Mouse (Mus musculus) lung, postnatal 4 days (tissue): ENCODE data around the gene Stub1.

Experiments
- DNase-seq, 2 experiments: peaks; one replicate each; pipeline ENCODE4 v3.0.0; 2021

Gene Stub1

GRCm38 (mm10) chr17:25835816-25836215 lies 2.6 kb upstream of the Stub1 start:
- no peak for DNase-seq

GRCm38 (mm10) chr17:25835301-25835700 lies 2.1 kb upstream of the Stub1 start:
- DNase-seq: no peak

GRCm38 (mm10) chr17:25834595-25835222 lies 1.5 kb upstream of the Stub1 start:
- no peak for DNase-seq

DNA sequence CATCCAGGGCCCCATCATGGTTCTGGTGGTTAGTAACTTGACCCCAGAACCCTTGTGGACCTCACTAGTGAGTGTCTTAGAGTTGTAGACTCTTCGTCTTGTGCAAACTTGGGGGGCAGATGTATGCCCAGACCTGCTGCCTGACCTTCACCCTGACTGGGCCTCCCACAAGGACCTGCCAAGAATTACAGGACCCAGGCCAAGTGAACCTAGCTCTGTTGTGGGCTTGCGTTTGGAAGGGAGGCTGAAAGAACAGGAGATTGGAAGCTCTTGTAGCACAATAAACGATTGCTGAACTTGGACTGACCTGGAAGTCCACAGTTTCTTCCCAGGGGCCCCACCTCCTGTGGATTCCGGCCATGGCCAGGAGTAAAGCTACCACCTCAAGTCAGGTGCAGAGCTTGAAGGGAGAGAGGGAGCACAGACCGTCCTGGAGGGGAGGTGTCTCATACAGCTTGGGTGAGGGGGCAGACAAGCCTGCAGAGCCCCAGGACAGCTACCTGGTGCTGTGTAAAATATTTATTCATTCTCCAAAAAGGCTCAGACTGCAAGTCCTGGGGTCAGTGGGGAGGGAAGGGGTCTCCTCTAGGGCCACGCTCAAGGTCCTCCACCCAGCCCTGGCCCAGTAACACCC lies 874 bp upstream of the Stub1 start:
- DNase-seq: no peak

GRCm38 (mm10) chr17:25832436-25833290 lies 541 bp downstream of the Stub1 start:
- peak; percentile 100 for DNase-seq

GRCm38 (mm10) chr17:25831451-25832281 lies 1.5 kb downstream of the Stub1 start:
- peak in 1 of 2 experiments; percentile 53 for DNase-seq

GRCm38 (mm10) chr17:25830806-25831431 lies 2.3 kb downstream of the Stub1 start:
- no peak for DNase-seq

GRCm38 (mm10) chr17:25830200-25830753 lies 2.9 kb downstream of the Stub1 start:
- no peak for DNase-seq

GRCm38 (mm10) chr17:25829558-25830017 lies 3.6 kb downstream of the Stub1 start:
- no peak for DNase-seq

DNA sequence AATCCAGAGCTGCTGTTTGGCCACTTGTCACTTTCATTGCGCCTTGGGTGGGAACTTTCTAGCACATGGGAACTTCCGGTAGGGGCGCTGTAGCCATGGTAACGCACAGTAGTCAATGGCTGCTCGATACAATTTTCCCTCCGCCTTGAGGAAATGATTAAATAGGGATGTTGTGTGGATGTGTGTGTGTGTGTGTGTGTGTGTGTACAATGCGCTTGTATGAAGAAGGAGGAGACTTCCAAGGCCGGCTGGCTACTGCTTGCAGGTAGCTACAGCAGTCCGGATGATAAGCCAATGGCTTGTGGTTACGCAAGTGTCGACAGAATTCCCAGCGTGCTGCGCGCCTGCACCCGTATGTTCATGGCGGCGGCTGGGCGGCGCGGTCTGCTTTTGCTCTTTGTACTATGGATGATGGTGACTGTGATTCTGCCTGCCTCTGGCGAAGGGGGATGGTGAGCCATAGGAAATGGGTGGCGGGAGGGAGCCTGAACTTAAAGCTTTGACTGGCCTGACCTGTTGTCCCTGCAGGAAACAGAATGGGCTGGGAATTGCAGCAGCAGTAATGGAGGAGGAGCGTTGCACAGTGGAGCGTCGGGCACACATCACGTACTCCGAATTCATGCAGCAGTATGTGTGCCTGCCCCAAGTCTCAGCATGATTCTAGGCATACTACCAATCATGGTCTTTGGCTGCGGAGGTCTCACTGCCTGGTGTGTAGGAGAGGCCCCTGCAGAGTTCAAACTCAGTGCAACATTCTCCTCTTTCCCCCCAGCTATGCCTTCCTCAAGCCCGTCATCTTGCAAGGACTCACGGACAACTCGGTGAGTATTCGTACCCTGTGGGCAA lies 4.3 kb downstream of the Stub1 start, which contains the start of gene Jmjd8:
Gene Jmjd8, plus strand, starts transcription at position 156 of the 846 bp plus-strand sequence.
- DNase-seq: peak; percentile 78 to 79

DNA sequence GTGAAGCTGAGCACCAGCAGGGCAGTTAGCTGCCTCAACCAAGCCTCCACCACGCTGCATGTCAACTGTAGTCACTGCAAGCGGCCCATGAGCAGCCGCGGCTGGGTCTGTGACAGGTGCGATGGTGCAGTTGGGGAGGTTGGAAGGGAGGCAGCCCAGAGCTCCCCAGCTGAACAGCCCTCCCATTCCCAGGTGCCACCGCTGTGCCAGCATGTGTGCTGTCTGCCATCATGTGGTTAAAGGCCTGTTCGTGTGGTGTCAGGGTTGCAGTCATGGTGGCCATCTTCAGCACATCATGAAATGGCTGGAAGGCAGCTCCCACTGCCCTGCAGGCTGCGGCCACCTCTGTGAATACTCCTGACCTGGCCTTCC lies 5.0 kb downstream of the Stub1 start:
- no peak for DNase-seq

DNA sequence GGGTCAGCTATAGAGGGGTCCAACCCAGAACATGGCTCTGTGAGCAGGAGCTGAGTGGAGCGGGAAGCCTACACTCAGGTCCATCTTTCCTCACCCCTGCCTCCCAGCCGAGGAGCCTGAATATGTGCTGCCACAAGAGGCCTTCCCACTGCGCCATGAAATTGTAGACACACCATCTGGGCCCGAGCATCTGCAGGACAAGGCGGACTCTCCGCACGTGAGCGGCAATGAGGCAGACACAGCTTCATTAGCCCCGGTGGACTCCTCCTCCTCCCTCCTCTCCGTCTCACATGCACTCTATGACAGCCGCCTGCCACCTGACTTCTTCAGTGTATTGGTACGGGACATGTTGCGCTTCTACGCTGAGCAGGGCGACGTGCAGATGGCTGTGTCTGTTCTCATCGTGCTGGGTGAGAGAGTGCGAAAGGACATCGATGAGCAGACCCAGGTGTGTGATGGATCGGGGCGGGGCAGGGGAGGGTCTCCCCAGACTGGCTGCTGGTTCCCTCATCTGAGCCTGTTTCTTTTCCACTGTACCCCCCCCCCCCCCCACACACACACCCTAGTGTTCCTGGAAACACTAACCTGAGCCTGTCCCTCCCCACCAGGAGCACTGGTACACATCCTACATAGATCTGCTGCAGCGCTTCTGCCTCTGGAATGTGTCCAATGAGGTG lies 5.5 kb downstream of the Stub1 start:
- DNase-seq: no peak

GRCm38 (mm10) chr17:25827011-25827410 lies 6.2 kb downstream of the Stub1 start:
- no peak for DNase-seq

- no peak for DNase-seq
Measured at GRCm38 (mm10) chr17:25825984-25826570, 7.1 kb downstream of the Stub1 start.

- DNase-seq: no peak
Measured at GRCm38 (mm10) chr17:25825311-25825710, 7.9 kb downstream of the Stub1 start.

GRCm38 (mm10) chr17:25824362-25825142 lies 8.7 kb downstream of the Stub1 start:
- DNase-seq: no peak

GRCm38 (mm10) chr17:25823452-25823851 lies 9.8 kb downstream of the Stub1 start, which contains the start of gene Wdr24:
Wdr24 (plus strand) TSS chr17:25823627.
- peak; percentile 78 to 85 for DNase-seq

- peak in 1 of 2 experiments; percentile 34 for DNase-seq
Measured at GRCm38 (mm10) chr17:25818851-25819780, 14.1 kb downstream of the Stub1 start.
